Comparison of ENCODE assay signal across 9 mouse cellular contexts in the genomic region with DNA sequence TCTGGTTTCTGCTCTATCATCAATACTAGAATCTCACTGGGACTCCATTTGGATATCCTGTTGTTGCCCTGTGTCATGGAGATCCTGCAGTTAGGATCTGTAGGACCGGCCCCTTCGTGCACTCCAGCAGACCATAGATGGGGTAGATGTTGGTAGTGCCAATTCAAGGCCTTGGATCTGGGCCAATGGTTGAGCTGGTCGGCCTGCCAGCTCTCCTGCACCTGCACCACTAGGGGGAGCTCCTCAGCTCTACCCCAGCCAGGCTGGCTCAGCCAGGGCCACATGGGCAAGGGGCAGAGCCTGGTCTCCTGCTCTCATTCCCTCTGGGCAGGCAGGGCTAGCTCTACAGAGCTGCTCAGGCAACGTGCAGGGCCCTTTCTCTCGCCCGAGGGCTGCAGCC.
DNase-seq lines count a peak whose midpoint lies in the region; ATAC-seq and TF ChIP-seq lines count a peak whose summit lies in the region.
"Had no signal": no experiment of that assay in that cellular context is flagged by ENCODE, and none has a peak within 500 bp of the region (broad histone marks: within the 10 kb centered on the region; RNA-seq: fewer than 3 reads in every experiment).

No protein-coding gene starts in this region.

- no peaks in the 10 kb centered on the region for H3K4me1 ChIP-seq in kidney, adult 2 months (ENCODE audit: control insufficient read depth, insufficient read depth, low read length)
- H3K4me1 ChIP-seq in kidney, embryonic 14.5 days (ENCODE audit: control insufficient read depth, insufficient read depth, low read length) = no peaks in the 10 kb centered on the region
- 0 out of 2 replicates have a peak, but pooled peaks cover 3% of the 10 kb centered on the region for H3K4me1 ChIP-seq in hindbrain, embryonic 13.5 days (replicated peaks)
- H3K4me1 ChIP-seq: midbrain, embryonic 12.5 days had no signal

- H3K4me3 ChIP-seq in kidney, adult 2 months (ENCODE audit: insufficient read depth, low read depth, low read length) = no peak overlapping the region
- no peak overlapping the region for H3K4me3 ChIP-seq in kidney, embryonic 14.5 days (ENCODE audit: low read length)
- no peak overlapping the region for H3K4me3 ChIP-seq in hindbrain, embryonic 13.5 days
- H3K4me3 ChIP-seq: midbrain, embryonic 12.5 days had no signal

- no peak overlapping the region for H3K27ac ChIP-seq in kidney, adult 2 months (ENCODE audit: insufficient read depth, low read depth, low read length)
- no peak overlapping the region for H3K27ac ChIP-seq in kidney, embryonic 14.5 days (ENCODE audit: low read depth, low read length)
- no peak overlapping the region for H3K27ac ChIP-seq in hindbrain, embryonic 13.5 days
- H3K27ac ChIP-seq: midbrain, embryonic 12.5 days had no signal

- no peaks in the 10 kb centered on the region for H3K27me3 ChIP-seq in kidney, adult 2 months (replicated peaks; ENCODE audit: control insufficient read depth, insufficient read depth, low read length)
- no peaks in the 10 kb centered on the region for H3K27me3 ChIP-seq in kidney, embryonic 14.5 days (ENCODE audit: control insufficient read depth, insufficient read depth, low read length)
- H3K27me3 ChIP-seq in hindbrain, embryonic 13.5 days = no peaks in the 10 kb centered on the region
- H3K27me3 ChIP-seq: midbrain, embryonic 12.5 days had no signal

- 79% methylated on average over 6 of the region's 6 CpGs for WGBS in kidney, adult 2 months
- 89% methylated on average over 6 of the region's 6 CpGs for WGBS in kidney, embryonic 14.5 days
- 88% methylated on average over 6 of the region's 6 CpGs for WGBS in hindbrain, embryonic 13.5 days

- H3K4me2 ChIP-seq in kidney, embryonic 14.5 days (replicated peaks; ENCODE audit: low read depth, low read length) = no peak overlapping the region
- no peak overlapping the region for H3K4me2 ChIP-seq in hindbrain, embryonic 13.5 days
- H3K4me2 ChIP-seq: midbrain, embryonic 12.5 days had no signal

- no peak for ATAC-seq in kidney, embryonic 14.5 days (ENCODE audit: low FRiP score, low TSS enrichment)
- peak; percentile 70 for ATAC-seq in monocyte, adult 5-6 weeks (replicated peaks; ENCODE audit: insufficient number of reproducible peaks, low FRiP score, low TSS enrichment, poor library complexity, severe bottlenecking)
- ATAC-seq in hindbrain, embryonic 13.5 days (ENCODE audit: low FRiP score) = no peak

- peak; percentile 79 for TF ChIP-seq CTCF in kidney, adult 2 months (conservative IDR thresholded peaks at IDR 0.05; ENCODE audit: insufficient read depth, insufficient read length, low read depth, low read length)

- TF ChIP-seq POLR2A in kidney, adult 2 months (IDR thresholded peaks at IDR 0.05; ENCODE audit: low read depth, low read length) = no peak

- DNase-seq in kidney, adult 2 months = peak; percentile 62
- DNase-seq in MEL-GATA-1-ER (ENCODE audit: extremely low read depth, low read depth) = peak; percentile 28
- peak; percentile 39 for DNase-seq in c-Kit-positive CD71-positive TER-119-positive erythroid progenitor cells, embryonic 14.5 days (ENCODE audit: low spot score)
- peak; percentile 66 to 71 for DNase-seq in kidney, postnatal 25 days
- peak; percentile 84 for DNase-seq in thymus, postnatal 4 days

- H3K9ac ChIP-seq in kidney, embryonic 14.5 days (ENCODE audit: low read depth, low read length) = no peak overlapping the region
- H3K9ac ChIP-seq in hindbrain, embryonic 13.5 days = no peak overlapping the region
- H3K9ac ChIP-seq: midbrain, embryonic 12.5 days had no signal

- no peaks in the 10 kb centered on the region for H3K36me3 ChIP-seq in kidney, adult 2 months (ENCODE audit: control insufficient read depth, insufficient read depth, low read length)
- H3K36me3 ChIP-seq in kidney, embryonic 14.5 days (ENCODE audit: control insufficient read depth, insufficient read depth, low read length) = peaks cover 2% of the 10 kb centered on the region; the same call in 1 of the 2 replicates
- peaks cover 3% of the 10 kb centered on the region; the same call in 1 of the 2 replicates for H3K36me3 ChIP-seq in hindbrain, embryonic 13.5 days

- H3K9me3 ChIP-seq in kidney, embryonic 14.5 days (ENCODE audit: control insufficient read depth, low read length) = no peaks in the 10 kb centered on the region
- H3K9me3 ChIP-seq in hindbrain, embryonic 13.5 days = no peaks in the 10 kb centered on the region
- H3K9me3 ChIP-seq: midbrain, embryonic 12.5 days had no signal

Comparison
In these comparisons a context has a peak if more than half of its experiments do, and no peak if none do; other contexts are left out.
1. DNase-seq: peak in every context shown above with its lines; median percentile 84 in thymus, postnatal 4 days; 68 in kidney, postnatal 25 days; 62 in kidney, adult 2 months; 39 in c-Kit-positive CD71-positive TER-119-positive erythroid progenitor cells, embryonic 14.5 days; 28 in MEL-GATA-1-ER.